Mouse (Mus musculus) midbrain, embryonic 13.5 days (tissue): Measurements from ENCODE around the gene Trio. TPM values are rescaled to one million over a fixed set of nuclear protein-coding genes. Genes with fewer than 3 reads are reported as not detected.

Source experiments
- ATAC-seq: fragments of 200-750 bp; cut with Nextera tagmentation; 2 replicates; pipeline ENCODE4 v1.8.0; 2017; ENCODE audit warnings: mild to moderate bottlenecking, moderate TSS enrichment, moderate library complexity
- H3K27ac ChIP-seq: fragments of 300-500 bp; sonication (generic); 2 replicates; pipeline ENCODE4 v1.5.1; 2015; ENCODE audit warnings: inconsistent platforms, mild to moderate bottlenecking, moderate library complexity
- H3K27me3 ChIP-seq: fragments of 300-500 bp; sonication (generic); 2 replicates; pipeline ENCODE4 v1.6.1; 2015; ENCODE audit warnings: mild to moderate bottlenecking, inconsistent platforms
- H3K36me3 ChIP-seq: fragments of 300-500 bp; sonication (generic); 2 replicates; pipeline ENCODE4 v1.6.1; 2015; ENCODE audit warnings: mild to moderate bottlenecking, inconsistent platforms
- H3K4me1 ChIP-seq: fragments of 300-500 bp; sonication (generic); replicated peaks from 2 replicates; pipeline ENCODE4 v1.6.1; 2015; ENCODE audit warnings: inconsistent platforms
- H3K4me2 ChIP-seq: fragments of 300-500 bp; sonication (generic); replicated peaks from 2 replicates; pipeline ENCODE4 v1.6.1; 2015; ENCODE audit warnings: moderate library complexity, mild to moderate bottlenecking, inconsistent platforms
- H3K4me3 ChIP-seq: fragments of 300-500 bp; sonication (generic); replicated peaks from 2 replicates; pipeline ENCODE4 v1.5.1; 2015; ENCODE audit warnings: mild to moderate bottlenecking, inconsistent platforms
- H3K9ac ChIP-seq: fragments of 300-500 bp; sonication (generic); replicated peaks from 2 replicates; pipeline ENCODE4 v1.6.1; 2015; ENCODE audit warnings: mild to moderate bottlenecking, inconsistent platforms
- H3K9me3 ChIP-seq: fragments of 300-500 bp; sonication (generic); 2 replicates; pipeline ENCODE4 v1.6.1; 2016; ENCODE audit warnings: mild to moderate bottlenecking, inconsistent platforms
- WGBS: fragments of 180-500 bp; shearing (Covaris S2); methylation state at CpG from one replicate; pipeline ENCODE4 v1.1.7; 2015; 5-methylcytosine and 5-hydroxymethylcytosine counted together
- polyA plus RNA-seq: library from polyadenylated mRNA; unstranded; fragments of >200 nt; fragmentation: Nextera tagmentation; extraction: Ambion mirVana; gene quantifications from 2 replicates; pipeline ENCODE4 v1.2.1, GENCODE M21; 2015

The Trio gene
- polyA plus RNA-seq, 1 experiment from 2014 or later = 37.9 TPM

DNA sequence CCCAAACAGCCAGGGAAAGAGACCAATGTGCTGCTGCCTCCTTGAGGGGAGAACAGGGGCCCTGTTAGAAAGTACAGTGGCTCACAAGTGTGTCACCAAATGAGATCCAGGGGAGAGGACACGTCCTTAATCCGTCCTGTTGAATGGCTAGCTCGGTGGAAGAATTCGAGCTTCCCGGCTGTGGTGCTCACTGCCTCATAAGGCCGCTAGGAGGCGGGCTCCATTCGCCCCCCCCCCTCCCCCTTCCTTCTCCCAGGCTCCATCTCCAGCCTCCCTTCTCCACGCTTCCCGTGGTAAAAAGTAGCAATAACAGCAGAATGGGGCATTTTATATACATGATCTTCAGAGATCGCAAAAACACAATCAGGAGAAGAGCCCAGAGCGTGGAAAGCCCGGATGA, 137.5 kb downstream of the Trio start:
- ATAC-seq = no peak
- Histone ChIP-seq H3K27ac (no peak overlapping the region), H3K4me1 (0 out of 2 replicates have a peak, but pooled peaks cover 6% of the 10 kb centered on the region), H3K9ac (no peak overlapping the region), H3K4me3 (no peak overlapping the region), H3K4me2 (no peak overlapping the region), H3K36me3 (peaks cover 65% of the 10 kb centered on the region), H3K9me3 (no peaks in the 10 kb centered on the region), H3K27me3 (no peaks in the 10 kb centered on the region)
- 55% methylated on average over 13 of the region's 13 CpGs for WGBS

DNA sequence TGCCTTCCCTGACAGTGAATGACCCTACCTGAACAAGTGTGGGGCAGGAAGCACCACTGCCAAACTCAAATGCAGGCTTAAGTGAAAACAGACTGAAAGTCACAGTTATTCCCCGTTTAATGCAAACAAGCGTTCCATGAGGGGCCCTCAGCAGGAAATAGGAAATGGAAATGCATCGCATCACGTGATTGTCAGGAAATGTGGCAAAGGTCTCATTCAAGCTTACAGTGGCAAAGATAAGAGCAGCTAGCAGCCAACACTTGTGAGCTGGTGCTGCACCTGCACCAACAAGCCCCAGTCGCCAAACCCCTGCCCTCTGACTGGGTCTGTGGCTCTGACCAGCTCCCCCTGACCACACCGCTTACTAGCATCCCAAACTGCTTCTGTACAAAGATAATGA, 138.7 kb downstream of the Trio start:
- Histone ChIP-seq H3K4me2 (no peak overlapping the region), H3K27ac (no peak overlapping the region), H3K9me3 (no peaks in the 10 kb centered on the region), H3K36me3 (peaks cover 73% of the 10 kb centered on the region), H3K27me3 (no peaks in the 10 kb centered on the region), H3K4me3 (no peak overlapping the region), H3K4me1 (0 out of 2 replicates have a peak, but pooled peaks cover 3% of the 10 kb centered on the region), H3K9ac (no peak overlapping the region)
- ATAC-seq = no peak
- 86% methylated on average over 6 of the region's 6 CpGs for WGBS

DNA sequence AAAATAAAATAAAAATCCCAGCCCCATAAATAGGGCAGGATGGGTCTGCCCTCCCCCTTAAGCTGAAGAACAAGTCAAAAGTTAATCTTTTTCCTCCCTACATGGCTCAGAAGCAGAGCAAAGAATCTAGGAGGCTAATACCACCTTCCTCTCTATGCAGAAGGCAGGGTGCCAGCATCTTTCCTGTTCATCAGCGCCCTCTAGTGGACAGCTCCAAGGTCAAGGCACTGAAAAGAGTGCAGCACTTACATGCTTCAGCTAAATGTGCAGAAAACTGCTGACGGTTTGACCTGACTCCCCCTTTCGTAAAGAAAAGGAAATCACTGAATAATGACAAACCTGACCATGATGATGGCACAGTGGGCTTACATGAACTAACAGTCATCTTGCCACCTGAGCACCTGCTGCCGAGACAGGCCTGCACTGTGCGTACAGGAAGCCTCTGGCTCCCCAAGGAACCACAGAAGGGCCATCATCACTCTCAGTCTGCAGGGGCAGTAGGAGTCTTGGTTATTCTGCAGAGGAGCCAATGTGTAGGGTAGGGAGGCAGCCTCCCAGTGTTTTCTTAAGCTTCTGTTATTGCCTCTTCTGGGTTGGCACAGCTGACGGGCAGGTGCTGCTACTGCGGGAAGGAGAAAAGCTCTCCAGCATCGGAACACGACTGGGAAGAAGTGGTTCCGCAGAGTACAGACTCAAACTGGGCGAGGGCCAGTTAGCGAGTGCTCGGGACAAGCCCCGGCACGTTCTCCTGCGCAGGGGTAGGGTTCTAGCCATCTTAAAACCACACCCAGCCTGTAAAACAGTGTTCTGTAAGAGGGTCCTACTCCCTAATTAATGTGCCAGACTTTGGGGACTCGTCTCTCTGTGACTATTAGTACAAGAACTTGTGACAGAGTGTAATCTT, 141.0 kb downstream of the Trio start:
- Histone ChIP-seq H3K4me3 (no peak overlapping the region), H3K9ac (no peak overlapping the region), H3K27me3 (no peaks in the 10 kb centered on the region), H3K4me2 (no peak overlapping the region), H3K4me1 (no peaks in the 10 kb centered on the region), H3K9me3 (no peaks in the 10 kb centered on the region), H3K27ac (peak overlapping the region; percentile 68), H3K36me3 (peaks cover 68% of the 10 kb centered on the region)
- ATAC-seq = peak; percentile 85
- WGBS = 77% methylated on average over 17 of the region's 17 CpGs

- WGBS = 81% methylated on average over 3 of the region's 3 CpGs
- no peak for ATAC-seq
- H3K9ac ChIP-seq = no peak overlapping the region
- no peaks in the 10 kb centered on the region for H3K27me3 ChIP-seq
- H3K4me2 ChIP-seq = no peak overlapping the region
- peaks cover 65% of the 10 kb centered on the region for H3K36me3 ChIP-seq
- H3K27ac ChIP-seq = no peak overlapping the region
- no peaks in the 10 kb centered on the region for H3K4me1 ChIP-seq
- H3K9me3 ChIP-seq = no peaks in the 10 kb centered on the region
- H3K4me3 ChIP-seq = no peak overlapping the region
Observed at GRCm38 (mm10) chr15:27883881-27884280, 141.8 kb downstream of the Trio start.

GRCm38 (mm10) chr15:27882898-27883297, 142.8 kb downstream of the Trio start:
- Histone ChIP-seq H3K4me2 (no peak overlapping the region), H3K9ac (no peak overlapping the region), H3K36me3 (peaks cover 64% of the 10 kb centered on the region), H3K4me3 (no peak overlapping the region), H3K9me3 (no peaks in the 10 kb centered on the region), H3K27me3 (no peaks in the 10 kb centered on the region), H3K4me1 (no peaks in the 10 kb centered on the region), H3K27ac (no peak overlapping the region)
- ATAC-seq = no peak
- WGBS = 92% methylated on average over 14 of the region's 14 CpGs

- H3K4me2 ChIP-seq = no peak overlapping the region
- H3K9me3 ChIP-seq = no peaks in the 10 kb centered on the region
- H3K36me3 ChIP-seq = peaks cover 65% of the 10 kb centered on the region
- WGBS = 72% methylated on average over 7 of the region's 7 CpGs
- no peak overlapping the region for H3K4me3 ChIP-seq
- no peak for ATAC-seq
- no peak overlapping the region for H3K27ac ChIP-seq
- peaks cover 4% of the 10 kb centered on the region; the same call in 1 of the 2 replicates for H3K4me1 ChIP-seq
- no peaks in the 10 kb centered on the region for H3K27me3 ChIP-seq
- no peak overlapping the region for H3K9ac ChIP-seq
Observed at GRCm38 (mm10) chr15:27877831-27878230, 147.8 kb downstream of the Trio start.

DNA sequence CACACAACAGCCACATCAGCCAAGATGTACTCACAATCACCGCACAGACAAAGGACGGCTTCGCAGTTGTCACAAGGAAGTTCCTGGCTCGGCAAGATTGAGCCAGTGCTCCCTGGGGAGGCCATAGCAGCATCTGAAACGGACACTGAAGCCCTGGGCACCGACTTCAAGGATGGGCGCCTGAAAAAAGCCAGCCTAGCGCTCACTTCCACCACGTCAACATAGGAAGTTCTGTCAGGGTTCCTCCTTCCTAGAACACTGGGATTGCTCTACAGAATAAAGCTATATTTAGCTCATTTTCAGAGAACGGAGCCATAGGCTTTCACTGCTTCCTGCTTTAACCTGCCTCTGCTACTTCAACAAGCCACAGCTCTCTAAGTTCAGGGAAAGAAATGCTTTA, 149.3 kb downstream of the Trio start:
- Histone ChIP-seq H3K4me3 (no peak overlapping the region), H3K36me3 (peaks cover 66% of the 10 kb centered on the region), H3K27ac (no peak overlapping the region), H3K4me2 (no peak overlapping the region), H3K27me3 (no peaks in the 10 kb centered on the region), H3K4me1 (peaks cover 4% of the 10 kb centered on the region; the same call in 1 of the 2 replicates), H3K9ac (no peak overlapping the region), H3K9me3 (no peaks in the 10 kb centered on the region)
- no peak for ATAC-seq
- WGBS = 73% methylated on average over 10 of the region's 10 CpGs

GRCm38 (mm10) chr15:27875753-27876152, 149.9 kb downstream of the Trio start:
- H3K27ac ChIP-seq = no peak overlapping the region
- no peaks in the 10 kb centered on the region for H3K9me3 ChIP-seq
- H3K9ac ChIP-seq = no peak overlapping the region
- no peaks in the 10 kb centered on the region for H3K27me3 ChIP-seq
- H3K4me3 ChIP-seq = no peak overlapping the region
- 92% methylated on average over 9 of the region's 9 CpGs for WGBS
- peaks cover 4% of the 10 kb centered on the region; the same call in 1 of the 2 replicates for H3K4me1 ChIP-seq
- H3K36me3 ChIP-seq = peaks cover 67% of the 10 kb centered on the region
- H3K4me2 ChIP-seq = no peak overlapping the region
- no peak for ATAC-seq

GRCm38 (mm10) chr15:27873747-27874320, 151.8 kb downstream of the Trio start:
- ATAC-seq = no peak
- Histone ChIP-seq H3K4me2 (no peak overlapping the region), H3K4me3 (no peak overlapping the region), H3K9me3 (no peaks in the 10 kb centered on the region), H3K36me3 (peaks cover 68% of the 10 kb centered on the region), H3K4me1 (peaks cover 4% of the 10 kb centered on the region; the same call in 1 of the 2 replicates), H3K27me3 (no peaks in the 10 kb centered on the region), H3K9ac (no peak overlapping the region), H3K27ac (no peak overlapping the region)
- 88% methylated on average over 16 of the region's 16 CpGs for WGBS

GRCm38 (mm10) chr15:27872286-27872685, 153.4 kb downstream of the Trio start:
- no peak overlapping the region for H3K4me3 ChIP-seq
- no peaks in the 10 kb centered on the region for H3K27me3 ChIP-seq
- 92% methylated on average over 2 of the region's 2 CpGs for WGBS
- no peak overlapping the region for H3K4me2 ChIP-seq
- H3K36me3 ChIP-seq = peaks cover 56% of the 10 kb centered on the region
- ATAC-seq = no peak
- peaks cover 4% of the 10 kb centered on the region; the same call in 1 of the 2 replicates for H3K4me1 ChIP-seq
- no peaks in the 10 kb centered on the region for H3K9me3 ChIP-seq
- H3K9ac ChIP-seq = no peak overlapping the region
- H3K27ac ChIP-seq = no peak overlapping the region

DNA sequence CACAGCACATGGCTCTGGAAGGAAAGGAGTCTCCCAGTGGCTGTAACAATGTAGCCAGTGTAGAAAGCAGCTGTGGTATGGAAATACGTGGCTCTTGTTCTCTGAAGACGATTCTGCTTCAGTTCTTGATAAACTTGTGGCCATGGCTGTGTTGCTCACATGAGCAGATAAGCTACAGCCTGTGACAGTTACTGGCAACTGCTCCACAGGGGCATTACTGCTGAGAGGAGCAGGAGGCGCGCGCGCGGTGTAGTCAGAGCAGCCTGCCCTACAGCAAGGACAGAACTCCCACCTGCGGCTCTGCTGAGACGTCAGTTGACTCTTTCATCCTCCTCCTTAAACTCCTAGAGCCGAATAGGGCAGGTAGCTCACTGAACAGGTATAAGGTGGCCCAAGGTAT, 153.9 kb downstream of the Trio start:
- H3K36me3 ChIP-seq = peaks cover 53% of the 10 kb centered on the region
- 88% methylated on average over 10 of the region's 10 CpGs for WGBS
- no peak overlapping the region for H3K27ac ChIP-seq
- H3K4me2 ChIP-seq = no peak overlapping the region
- peaks cover 4% of the 10 kb centered on the region; the same call in 1 of the 2 replicates for H3K4me1 ChIP-seq
- no peak overlapping the region for H3K9ac ChIP-seq
- ATAC-seq = no peak
- no peaks in the 10 kb centered on the region for H3K27me3 ChIP-seq
- H3K4me3 ChIP-seq = no peak overlapping the region
- no peaks in the 10 kb centered on the region for H3K9me3 ChIP-seq

DNA sequence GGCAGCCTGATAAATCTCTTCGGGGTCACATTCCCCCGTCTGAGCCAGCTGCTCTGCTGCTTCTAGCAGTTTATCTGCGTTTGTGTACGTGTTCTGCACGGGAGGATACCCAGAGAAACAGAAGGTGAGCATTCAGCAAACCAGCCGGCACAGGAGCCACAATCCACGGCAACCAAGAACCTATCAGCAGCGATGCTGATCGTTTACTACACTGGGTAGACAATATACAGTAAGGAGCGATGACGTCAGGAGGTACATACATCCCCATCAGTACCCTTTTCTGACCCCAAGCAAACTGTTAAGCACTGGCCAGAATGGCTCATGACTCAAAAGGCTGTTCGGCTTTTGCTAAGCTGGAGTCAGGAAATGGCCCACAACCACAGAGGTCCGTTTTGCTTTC, 154.4 kb downstream of the Trio start:
- ATAC-seq = no peak
- Histone ChIP-seq H3K4me3 (no peak overlapping the region), H3K9me3 (no peaks in the 10 kb centered on the region), H3K36me3 (peaks cover 49% of the 10 kb centered on the region), H3K27ac (no peak overlapping the region), H3K4me2 (no peak overlapping the region), H3K27me3 (no peaks in the 10 kb centered on the region), H3K9ac (no peak overlapping the region), H3K4me1 (peaks cover 5% of the 10 kb centered on the region; the same call in 1 of the 2 replicates)
- 91% methylated on average over 13 of the region's 13 CpGs for WGBS
